Mouse (Mus musculus) CD8-positive naive resting alpha-beta T cell, adult 2 months (primary cell): ENCODE measurements around the gene Sirt1.
A peak's percentile ranks its signal among the peaks of the same experiment; 100 is the strongest.
"Not testable (repeated sequence)": the region's sequence is repeated elsewhere in the genome, so short reads cannot be mapped to it uniquely, and the experiment has no call there.

ENCODE experiments used
- DNase-seq, 2 experiments: peaks; one replicate each; pipeline ENCODE4 v3.0.0; 2022; ENCODE audit warnings: low read depth in 2 of 2, low spot score in 2 of 2

Sirt1 gene

GRCm38 (mm10) chr10:63381498-63382280 is at the start of gene Sirt1:
Gene Sirt1, minus strand, starts transcription at chr10:63381704.
- DNase-seq = peak in 1 of 2 experiments; percentile 23

DNA sequence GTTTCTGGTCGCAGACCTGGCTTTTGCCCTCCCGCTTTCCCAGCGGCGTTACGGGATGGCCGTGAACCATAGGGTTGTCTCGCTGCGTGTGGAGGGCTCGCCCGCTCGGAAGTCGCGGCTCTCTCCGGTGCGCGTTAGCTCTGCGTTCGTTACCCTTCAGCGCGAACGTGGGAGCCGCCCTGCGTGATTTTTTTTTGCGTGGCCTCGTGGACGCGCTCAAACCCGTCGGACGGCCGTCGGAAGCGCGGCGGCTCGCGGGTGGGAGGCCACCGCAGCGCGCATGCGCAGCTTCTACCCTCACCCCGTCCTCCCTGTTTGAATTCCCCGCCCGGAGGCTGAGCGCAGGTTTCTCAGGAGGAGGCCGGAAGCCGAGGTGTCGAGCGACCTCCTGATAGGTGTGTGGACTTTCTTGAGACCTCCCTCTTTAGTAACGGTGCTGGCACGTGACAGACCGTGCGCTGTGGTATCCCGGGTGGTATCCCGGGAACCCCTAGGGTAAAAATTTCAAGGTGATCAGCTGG is 48.3 kb upstream of the Sirt1 start, which contains the start of gene Ctnna3:
Ctnna3 (plus strand) TSS at position 314 of the 521 bp plus-strand sequence.
- peak; percentile 82 to 85 for DNase-seq

DNA sequence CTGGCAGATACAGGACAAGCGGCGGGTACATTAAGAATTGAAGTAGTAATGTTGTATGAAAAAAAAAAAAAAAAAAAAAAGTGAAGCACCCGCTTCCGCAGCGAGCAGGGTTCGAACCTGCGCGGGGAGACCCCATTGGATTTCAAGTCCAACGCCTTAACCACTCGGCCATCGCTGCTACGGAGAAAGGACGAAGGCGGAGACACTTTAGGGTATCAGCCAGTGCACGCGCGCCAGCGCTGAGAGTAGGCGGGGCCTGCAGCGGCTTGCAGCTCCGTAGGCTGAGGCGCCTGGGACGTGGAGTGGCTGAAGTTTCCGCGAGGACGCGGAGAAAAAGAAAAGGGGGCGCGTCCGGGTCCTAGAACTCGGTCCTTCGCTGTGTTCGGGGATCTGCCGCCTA is 47.9 kb upstream of the Sirt1 start:
- DNase-seq = peak; percentile 100

GRCm38 (mm10) chr10:63429023-63429340 is 47.5 kb upstream of the Sirt1 start:
- no peak for DNase-seq

DNA sequence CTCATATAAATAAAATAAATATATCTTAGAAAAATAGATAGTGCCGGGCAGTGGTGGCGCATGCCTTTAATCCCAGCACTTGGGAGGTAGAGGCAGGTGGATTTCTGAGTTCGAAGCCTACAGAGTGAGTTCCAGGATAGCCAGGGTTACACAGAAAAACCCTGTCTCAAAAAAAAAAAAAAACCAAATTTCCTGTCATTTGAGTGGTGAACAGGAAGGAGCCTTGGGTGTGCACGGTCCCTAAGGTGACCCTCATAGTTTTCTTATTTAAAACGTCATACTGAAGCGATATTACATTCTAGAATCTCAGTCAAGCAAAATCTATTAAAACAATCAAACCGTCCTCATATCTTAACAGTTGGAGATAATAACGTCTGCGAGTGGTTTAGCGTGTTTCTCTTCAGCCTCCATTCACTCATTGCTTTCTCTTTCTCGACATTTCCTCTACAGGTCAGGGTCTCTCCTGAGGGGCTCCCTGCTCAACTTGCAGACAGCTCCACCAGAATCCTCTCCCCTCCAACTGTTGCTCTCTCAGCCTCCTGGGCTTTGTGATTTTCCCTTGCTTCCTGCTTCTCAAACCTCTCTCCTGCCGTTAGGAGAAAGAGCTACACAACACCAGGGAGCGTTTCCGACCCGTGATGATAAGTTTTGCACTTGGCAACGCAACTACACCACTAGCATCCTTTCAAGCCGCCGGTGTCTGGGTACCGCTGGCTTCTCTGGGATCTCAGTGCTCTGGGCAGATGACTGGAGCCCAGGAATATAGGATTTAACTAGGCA is 46.9 kb upstream of the Sirt1 start:
- DNase-seq = peak; percentile 43 to 49

DNA sequence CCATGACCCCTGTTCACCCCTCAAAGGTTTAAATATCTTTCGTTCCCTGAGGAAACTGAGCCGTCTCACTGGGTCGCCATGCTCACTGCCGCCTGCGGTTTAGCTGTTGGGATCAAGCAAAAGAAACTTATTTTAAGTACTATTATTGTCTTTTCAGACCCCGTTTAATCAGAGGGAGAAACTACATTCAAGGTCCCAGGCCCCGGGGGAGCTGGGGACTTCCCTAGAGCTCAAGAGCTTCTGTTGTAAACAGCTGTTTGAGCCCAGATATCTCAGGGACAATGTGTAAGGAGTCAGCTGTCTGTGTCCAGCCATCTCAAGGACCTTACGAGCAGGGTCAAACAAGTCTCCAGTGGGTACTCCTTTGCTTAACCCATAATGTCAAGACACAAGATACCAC is 45.6 kb upstream of the Sirt1 start:
- DNase-seq = no peak

DNA sequence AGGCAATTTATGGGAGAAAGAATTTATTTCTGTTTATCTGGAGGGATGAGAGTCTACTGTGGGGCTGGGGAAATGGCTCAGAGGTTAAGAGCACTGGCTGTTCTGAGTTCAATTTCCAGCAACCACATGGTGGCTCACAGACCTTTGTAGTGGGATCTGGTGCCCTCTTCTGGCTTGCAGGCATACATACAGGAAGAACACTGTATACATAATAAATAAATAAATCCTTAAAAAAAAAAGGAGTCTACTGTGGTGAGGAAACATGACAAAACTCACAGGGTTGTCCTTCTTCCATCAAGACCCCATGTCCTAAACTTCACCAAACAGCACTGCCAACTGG is 42.9 kb upstream of the Sirt1 start:
- peak; percentile 27 to 45 for DNase-seq

DNA sequence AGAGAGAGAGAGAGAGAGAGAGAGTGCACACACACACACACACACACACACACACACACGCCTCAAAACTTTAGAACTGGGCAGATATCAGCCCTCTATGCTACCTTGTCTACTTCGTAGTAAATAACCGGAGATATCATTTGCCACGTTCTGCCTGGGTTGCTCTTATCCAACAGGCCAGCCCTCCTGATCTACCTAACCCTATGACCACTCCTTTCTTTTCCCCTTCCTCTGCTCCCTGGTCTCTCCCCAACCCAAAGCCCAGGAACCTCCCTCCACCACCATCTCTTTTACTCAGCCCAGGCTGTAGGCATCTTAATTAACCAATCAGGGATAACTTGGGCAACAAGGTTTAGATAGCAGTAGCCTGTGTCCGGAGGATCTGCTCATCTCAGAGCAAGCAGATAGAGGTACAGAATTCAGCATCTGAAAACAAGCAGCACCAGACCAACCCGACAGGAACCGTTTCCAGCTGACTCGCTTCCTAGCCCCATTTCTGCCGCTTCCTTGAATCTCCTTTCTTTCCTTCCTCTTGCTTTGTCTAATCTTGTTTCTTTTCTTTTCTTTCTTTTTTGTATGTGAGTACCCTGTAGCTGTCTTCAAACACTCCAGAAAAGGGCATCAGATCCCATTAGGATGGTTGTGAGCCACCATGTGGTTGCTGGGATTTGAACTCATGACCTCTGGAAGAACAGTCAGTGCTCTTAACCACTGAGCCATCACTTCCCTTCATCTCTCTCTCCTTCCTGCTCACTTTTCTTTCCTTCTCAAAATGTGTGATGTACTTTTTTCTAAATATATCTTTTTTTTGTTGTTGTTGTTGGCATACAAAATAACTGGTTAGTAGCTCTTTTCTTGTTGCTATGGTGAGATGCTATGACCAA is 42.3 kb upstream of the Sirt1 start:
- no peak for DNase-seq

GRCm38 (mm10) chr10:63422736-63422992 is 41.2 kb upstream of the Sirt1 start:
- DNase-seq = no peak

DNA sequence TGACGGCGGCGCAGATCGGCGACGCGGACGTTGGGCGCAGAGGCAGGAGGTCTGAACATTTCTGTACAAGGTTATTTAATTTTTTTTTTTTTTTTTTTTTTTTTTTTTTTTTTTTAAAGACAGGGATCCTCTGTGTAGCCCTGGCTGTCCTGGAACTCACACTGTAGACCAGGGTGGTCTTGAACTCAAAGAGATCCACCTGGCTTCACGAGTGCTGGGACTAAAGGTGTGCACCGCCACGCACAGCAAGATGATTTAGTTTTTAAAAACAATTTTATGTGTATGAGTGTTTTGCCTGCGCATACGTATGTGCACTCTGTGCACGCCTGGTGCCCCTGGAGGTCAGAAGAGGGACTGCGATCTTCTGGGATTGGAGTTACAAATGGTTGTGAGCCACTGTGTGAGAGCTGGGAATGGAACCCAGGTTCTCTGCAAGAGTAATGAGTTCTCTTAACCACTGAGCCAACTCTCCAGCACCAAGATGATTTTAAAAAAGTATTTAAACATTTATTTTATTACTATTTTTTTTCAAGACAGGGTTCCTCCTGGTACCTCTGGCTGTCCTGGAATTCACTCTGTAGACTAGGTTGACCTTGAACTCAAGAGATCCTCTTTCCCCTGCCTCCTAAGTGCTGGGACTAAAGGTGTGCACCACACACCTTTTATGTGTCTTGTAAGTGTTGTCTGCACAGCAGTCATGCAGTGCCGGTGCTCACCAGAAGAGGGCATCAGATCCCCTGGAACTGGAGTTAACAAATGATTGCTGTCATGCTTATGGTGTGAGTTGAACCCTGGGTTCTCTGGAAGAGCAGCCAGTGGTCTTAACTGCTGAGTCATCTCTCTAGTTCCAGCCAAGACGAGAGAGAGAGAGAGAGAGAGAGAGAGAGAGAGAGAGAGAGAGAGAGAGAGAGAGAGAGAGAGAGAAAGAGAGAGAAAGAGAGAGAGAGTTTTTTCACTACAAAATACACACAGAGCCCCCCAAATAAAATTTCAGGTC is 40.5 kb upstream of the Sirt1 start, which contains the start of gene Gm7075:
Gm7075 (minus strand) TSS at position 51 of the 997 bp plus-strand sequence.
- DNase-seq = peak; percentile 34 to 56

- DNase-seq = no peak
These were observed 35.6 kb upstream of the Sirt1 start for GRCm38 (mm10) chr10:63417061-63417460.

GRCm38 (mm10) chr10:63415850-63416249 is 34.3 kb upstream of the Sirt1 start:
- DNase-seq = no peak

GRCm38 (mm10) chr10:63415287-63415686 is 33.8 kb upstream of the Sirt1 start:
- DNase-seq = no peak

DNA sequence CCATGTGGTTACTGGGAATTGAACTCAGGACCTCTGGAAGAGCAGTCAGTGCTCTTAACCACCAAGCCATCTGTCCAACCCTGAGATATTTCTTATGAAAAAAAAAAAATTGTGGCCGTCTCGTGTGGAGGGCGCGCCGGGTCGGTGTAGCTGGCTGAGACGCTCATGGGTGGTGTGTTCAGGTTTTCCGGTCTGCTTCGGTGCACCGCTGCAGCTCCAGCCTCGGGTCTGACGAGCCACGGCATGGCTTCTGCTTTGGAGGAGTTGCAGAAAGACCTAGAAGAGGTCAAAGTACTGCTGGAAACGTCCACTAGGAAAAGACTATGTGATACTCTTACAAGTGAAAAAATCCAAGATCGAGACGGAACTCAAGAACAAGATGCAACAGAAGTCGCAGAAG is 31.3 kb upstream of the Sirt1 start:
- DNase-seq = no peak

GRCm38 (mm10) chr10:63411674-63412073 is 30.2 kb upstream of the Sirt1 start:
- not testable (repeated sequence) for DNase-seq

- no peak for DNase-seq
These were observed 28.9 kb upstream of the Sirt1 start for GRCm38 (mm10) chr10:63410162-63410956.

- DNase-seq = no peak
These were observed 22.1 kb upstream of the Sirt1 start for GRCm38 (mm10) chr10:63403636-63404035.

- DNase-seq = no peak
These were observed 21.4 kb upstream of the Sirt1 start for GRCm38 (mm10) chr10:63402731-63403504.

- DNase-seq = no peak
These were observed 15.5 kb upstream of the Sirt1 start for GRCm38 (mm10) chr10:63396963-63397362.
